Mouse (Mus musculus) spleen, adult 12 weeks (tissue): Measurements from ENCODE around the gene Dusp6.
A peak's percentile ranks its signal among the peaks of the same experiment; 100 is the strongest.
"Not testable (repeated sequence)": the region's sequence is repeated elsewhere in the genome, so short reads cannot be mapped to it uniquely, and the experiment has no call there.

Experiments used
- DNase-seq: peaks from one replicate; pipeline ENCODE4 v3.0.0; 2022; ENCODE audit warnings: low spot score

Dusp6 gene

DNA sequence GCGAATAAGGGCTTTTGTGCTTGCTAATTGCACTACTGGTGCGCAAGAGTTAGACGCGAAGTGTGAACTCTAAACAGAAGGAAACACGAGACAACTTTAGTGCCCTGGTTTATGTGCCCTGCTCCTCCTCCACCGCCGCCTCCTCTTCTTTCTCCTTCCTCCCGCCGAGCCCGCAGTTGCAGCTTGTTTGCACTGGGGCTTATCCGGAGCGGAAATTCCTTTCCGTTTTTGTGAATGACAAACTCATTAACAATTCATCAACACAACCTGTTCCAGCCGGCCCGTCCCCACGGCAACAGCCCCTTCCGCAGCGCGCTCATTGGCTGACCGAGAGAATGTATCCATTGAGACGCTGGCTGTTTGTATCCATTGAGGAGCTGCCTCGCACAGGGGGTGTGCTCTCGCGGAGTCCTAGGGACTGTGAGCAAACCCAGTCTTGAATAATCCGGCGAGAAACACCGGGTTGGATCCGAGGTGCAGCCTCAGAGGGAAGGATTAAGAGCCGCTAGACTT, at the start of gene Dusp6:
Gene Dusp6, plus strand, starts transcription at position 365 of the 513 bp plus-strand sequence.
- peak; percentile 75 for DNase-seq

DNA sequence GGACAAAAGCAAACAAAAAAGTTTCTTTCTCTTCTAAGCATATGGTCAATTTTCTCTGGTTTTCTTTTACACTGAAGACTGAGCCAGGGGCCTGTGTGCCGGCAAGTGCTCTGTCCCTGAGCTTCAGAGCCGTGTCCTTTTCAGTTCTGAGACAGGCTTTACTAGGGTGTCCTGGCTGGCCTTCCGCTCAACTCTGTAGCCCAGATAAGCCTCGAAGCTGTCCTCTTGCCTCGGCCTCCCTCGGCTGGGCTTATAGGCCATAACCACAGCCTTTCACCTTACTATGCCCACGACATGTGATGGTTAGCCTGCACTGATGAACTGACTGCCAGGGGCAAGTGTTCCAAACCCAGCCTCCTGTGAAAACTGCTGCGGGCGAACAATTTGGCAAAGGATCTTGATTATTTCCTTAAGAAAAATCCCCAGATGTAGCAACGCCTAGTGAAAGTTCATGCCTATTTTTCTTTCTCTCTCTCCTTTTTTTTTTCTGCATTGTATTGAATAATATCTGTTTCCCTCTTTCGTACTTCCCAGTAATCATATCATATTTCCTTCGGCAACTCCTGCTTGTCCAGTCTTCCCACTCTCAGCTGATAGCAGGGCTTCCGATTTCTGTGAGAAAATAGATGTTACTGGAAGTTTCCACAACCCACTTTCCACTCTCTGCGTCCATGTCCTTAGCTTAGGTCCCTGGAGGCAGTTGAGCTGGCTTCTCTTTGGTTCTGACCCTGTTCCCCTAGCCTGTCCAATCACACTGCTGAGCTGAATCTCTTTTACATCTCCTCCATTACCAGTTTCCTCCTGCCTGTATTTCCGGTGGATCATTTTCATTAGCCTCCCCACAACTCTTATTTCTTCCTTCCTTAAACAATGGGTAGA, 48.4 kb upstream of the Dusp6 start:
- no peak for DNase-seq

DNA sequence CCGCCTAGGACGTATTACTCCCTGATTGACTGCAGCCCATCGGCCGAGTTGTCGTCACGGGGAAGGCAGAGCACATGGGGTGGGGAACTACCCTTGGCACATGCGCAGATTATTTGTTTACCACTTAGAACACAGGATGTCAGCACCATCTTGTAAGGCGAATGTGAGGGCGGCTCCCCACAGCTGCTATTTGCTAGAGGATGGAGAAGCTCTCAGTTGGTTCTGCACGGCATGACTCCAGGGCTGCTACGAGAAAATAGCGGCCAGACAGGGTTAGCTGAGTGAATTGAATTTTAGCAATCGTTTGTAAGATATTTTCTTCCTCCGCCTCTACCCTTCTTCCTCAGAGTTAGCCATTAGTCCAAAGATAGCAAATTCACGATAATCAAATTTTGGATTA, 46.5 kb upstream of the Dusp6 start:
- not testable (repeated sequence) for DNase-seq

DNA sequence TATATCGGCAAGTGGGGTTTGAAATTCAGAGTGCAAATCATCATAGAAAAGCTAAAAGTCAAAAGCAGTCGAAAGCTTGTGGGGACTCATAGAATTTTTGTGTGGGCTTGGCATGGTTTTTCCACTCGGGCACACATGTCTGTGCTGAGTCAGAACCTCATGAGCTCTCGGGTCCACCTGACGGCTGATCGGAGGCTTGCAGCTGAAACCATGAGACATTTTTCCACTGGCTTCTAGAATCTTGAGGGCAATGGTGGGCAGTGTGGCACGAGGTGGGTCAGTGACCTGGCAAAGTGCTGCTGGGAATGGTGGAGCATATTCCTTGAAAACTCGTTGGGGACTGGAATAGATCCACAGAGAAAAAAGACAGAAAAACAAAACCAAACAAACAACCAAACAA, 41.5 kb upstream of the Dusp6 start:
- no peak for DNase-seq

DNA sequence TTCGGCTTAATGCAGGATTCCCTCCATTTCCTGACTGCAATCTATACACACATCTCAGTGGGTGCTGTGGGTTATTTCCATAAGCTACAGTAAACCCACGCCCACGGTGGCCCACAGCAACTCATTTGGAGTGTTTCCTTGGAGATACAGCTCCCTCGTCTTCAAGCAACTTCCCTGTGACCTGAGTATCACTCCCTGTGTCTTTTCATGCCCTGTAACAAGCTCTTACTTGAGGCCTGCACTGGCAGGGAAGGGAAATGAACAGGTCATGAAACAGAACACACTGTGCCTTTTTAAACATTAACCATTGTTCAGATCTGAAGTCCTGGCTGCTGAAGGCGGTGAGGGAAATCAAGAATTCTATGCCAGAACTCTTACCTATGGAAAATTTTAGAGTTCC, 40.3 kb upstream of the Dusp6 start:
- no peak for DNase-seq

DNA sequence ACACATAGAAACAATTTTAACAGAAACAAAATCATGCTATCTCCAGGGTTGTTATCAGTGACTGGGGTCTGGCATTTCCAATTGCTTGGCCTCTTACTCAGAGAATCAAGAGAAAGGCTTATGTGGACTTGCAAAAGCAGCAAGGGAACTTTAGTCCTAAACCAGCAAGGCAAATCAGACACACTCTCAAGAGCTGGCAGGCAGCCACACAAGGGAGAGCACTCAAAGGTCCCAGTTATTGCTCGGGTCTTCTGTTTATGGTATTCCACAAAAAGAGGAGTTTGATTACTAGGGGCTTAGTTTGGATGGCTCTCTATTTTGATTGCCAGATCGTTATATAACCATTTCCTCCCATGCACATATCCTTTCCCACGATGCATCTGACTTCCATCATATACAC, 38.8 kb upstream of the Dusp6 start:
- no peak for DNase-seq

DNA sequence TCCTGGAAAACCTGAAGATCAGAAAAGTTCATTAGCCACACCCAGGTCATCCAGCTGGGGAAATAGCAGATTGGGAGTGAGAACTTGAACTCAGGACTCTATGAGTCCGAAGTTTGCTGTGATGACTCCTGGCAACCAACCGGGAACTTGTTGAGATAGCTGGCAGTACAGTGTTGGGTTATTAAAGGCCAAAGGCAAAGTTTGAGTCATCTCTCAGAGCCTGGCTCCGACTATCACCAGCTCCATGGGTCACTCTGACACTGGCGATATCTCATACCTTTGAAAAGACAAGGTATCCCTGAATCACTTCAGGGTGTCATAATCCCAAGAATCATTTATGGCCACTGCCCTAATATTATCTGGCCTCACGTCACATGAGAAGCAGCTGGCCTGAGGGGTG, 36.2 kb upstream of the Dusp6 start:
- DNase-seq = no peak

DNA sequence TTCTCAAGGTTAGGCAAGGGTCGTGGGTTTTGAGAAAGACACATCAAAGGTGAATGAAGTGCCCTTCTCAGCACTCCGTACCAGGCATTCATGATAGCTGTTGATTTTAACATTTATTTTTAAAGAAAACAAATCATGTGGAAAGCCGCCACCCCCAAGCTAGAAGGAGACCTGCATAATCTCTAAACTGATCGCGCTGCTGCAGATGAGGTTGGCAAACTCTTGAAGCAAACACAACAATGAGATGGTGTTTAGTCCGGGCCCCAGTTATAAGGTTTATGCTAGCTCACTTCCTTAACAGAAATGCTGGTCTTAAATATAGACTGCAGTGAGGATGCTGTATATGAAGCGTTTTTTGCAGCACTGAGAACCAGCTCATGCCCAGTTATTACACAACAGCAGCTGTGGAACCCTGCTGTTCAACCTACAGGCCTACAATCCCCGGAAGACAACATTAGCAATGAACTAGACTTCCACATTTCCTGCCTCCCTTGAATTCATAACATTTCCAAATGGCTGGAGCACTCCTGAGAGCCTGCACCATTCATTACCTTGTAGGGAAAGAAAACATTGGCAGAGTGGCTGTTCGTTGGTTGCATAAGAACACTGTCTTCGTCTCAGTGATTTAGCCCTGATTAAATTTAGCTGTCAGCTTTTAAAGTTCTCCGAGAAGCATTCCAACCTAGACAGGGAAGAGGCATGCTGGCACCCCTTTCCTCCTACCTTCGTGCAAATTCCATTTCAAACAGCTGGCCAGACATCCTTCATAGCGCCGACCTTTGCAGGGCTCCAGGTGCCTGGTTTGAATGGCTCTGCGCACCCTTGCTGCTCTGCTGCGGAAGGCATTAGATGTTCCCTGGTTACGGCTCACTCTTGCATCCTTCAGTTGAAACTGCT, 34.8 kb upstream of the Dusp6 start:
- DNase-seq = no peak

DNA sequence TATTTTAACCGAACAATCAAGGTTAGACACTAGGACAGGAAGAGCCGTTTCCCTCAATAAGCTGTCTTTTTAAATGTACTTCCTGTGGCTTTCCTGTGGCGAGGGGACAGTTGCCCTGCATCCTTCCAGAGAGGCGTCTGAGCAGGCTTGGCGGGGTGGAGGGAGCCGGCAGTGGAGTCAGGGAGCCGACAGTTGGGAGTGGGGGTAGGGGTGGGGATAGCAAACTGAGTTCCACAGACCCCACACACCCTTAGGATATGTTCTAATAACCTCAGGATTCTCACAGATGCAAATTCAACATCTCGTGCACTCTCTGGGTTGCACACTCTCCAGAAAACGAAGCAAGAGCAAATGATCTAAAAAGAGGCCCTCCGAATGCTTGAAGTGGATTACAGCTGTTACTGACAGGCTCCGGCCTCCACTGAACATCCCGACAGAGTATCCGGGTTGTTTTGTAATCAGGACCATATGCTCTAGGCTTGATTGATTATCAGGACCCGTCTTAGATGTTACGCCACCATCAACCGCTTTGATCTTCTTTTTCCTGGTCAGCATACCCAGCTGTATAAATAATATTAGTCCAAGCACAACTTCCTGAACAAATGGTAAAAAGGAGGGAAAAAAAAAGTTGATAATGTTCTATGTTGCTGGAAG, 33.9 kb upstream of the Dusp6 start:
- no peak for DNase-seq

DNA sequence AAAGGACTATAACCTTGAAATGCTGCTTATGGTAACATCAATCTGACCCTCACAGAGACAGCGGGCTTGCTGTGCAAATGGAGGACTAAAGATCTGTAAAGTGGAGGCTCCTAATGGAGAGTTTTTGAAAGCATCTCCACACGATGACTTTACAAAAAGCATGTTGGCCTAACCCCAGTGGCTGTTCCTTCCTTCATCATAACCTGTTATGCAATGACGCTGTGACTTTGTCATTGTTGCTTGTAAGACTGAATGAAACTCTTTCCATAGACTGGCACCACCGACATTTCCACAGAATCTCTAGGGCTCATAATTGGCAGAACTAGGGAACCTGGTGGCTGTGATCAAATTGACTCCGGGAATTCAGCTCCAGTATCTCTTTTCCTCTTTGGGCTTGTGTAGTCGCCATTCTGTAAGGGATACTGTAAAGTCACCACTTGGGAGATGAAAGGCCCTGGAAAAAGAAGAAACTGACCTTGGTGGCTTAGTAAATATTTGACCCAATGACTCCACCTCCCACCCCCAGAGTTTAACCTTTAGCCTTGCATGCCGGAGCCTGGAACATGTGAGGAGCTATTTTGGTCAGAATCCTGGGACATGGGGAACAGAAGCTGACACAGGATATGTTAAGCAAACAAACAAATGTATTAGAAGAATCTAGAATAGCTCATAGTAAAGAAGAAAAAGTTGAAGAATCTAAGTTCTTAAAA, 30.4 kb upstream of the Dusp6 start:
- DNase-seq = no peak

DNA sequence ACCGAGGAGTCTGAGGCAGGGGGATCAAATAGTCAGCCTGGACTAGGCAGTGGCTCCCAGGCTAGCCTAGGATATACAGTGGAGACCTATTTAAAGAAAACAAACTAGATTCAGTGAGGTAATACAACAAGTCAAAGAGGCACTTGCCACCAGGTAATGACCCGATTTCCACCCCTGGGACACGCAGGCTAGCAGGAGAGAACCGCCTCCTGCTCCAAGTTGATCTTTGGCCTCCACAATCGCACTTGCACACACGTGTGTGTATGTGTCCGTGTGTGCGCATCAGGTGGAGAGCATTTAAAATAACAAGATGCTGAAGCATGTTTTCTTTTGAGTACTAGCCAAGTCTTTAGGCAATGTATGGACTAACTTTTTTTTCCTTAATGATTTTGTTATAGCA, 28.7 kb upstream of the Dusp6 start:
- no peak for DNase-seq

DNA sequence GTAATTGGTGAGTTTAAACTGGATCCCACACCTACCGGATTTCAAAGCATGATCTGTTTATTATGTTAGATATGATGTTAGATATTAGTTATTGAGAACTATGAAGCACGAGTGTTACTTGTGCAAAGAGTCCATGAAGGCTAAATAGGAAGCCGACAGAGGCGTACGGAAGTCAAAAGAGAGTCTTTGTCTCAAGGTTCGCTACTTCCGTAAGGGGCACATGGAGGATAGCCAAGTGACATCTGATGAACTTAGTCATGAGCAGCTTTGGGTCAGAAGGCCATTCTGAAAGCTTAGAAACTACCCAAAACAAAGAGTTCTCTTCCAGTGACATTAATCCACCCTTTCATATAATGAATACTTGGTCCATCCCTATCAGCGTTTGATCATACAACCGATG, 27.9 kb upstream of the Dusp6 start:
- DNase-seq = no peak

DNA sequence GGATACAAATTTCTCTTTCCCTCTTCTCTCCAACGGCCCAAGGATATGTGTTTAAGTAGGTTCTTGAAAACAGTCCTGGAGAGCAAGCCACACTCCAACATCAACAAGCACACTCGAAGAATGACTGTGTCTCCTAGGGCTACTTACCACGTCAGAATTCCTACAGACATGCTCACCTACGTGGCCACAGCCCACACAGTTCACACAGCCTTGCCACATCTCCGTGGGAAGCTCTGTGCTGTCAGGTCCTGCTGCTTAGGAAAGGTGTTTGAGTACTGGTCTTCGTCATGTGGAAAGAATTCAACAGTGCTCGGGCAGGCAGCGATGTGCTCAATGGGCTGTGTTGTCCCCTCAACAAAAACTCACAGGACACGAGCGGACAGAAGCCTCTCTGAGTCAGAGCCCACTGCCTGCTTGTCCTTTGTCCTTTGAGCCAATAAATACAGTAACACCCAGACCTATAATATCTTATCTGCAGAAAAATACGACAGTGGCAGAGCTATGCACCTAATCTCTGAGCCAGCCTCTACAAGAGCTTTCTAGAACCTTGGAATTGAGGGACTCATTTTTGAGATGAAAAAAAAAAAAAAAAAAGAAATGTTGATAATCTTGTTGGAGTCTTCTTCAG, 25.7 kb upstream of the Dusp6 start:
- DNase-seq = no peak

DNA sequence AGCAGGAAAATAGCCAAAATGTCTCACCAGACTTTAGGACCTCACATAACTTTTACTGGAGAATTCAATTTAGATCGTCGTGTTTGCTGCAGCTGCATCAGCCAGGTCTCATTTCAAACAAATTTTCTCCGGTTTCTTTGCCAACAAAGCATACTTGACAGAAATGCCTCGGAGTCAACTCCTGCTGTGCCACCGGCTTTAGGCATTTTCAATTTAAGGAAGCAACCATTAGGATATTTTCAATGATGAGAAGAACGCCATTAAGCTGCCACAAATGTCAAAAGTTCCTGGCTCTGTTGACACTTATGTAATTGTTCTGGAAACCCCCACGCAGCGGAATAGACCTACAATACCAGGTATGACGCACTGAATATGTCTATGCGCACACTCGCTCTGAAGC, 24.5 kb upstream of the Dusp6 start:
- DNase-seq = no peak

DNA sequence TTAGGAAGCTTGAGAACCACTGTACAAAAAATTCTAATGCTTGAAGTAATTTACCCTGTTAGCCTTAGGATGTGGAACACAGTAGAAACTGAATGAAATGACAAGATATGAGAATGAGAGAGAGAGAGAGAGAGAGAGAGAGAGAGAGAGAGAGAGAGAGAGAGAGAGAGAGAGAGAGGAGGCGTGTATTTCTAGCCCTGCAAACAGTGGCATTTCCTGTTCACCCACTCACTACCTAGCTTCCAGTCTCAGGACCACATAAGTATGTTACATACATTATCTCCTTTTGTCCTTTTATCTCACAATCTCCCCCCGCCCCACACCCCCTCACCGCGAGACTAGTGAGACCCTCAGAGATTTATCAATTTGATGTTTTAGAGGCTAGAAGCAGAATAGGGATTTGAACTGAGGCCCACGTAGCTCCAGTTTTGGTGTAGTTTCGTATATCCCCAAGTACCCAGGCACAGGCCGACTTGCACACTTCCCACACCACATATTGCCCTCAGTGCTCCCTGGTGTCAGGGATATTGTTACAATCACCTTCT, 21.7 kb upstream of the Dusp6 start:
- no peak for DNase-seq

DNA sequence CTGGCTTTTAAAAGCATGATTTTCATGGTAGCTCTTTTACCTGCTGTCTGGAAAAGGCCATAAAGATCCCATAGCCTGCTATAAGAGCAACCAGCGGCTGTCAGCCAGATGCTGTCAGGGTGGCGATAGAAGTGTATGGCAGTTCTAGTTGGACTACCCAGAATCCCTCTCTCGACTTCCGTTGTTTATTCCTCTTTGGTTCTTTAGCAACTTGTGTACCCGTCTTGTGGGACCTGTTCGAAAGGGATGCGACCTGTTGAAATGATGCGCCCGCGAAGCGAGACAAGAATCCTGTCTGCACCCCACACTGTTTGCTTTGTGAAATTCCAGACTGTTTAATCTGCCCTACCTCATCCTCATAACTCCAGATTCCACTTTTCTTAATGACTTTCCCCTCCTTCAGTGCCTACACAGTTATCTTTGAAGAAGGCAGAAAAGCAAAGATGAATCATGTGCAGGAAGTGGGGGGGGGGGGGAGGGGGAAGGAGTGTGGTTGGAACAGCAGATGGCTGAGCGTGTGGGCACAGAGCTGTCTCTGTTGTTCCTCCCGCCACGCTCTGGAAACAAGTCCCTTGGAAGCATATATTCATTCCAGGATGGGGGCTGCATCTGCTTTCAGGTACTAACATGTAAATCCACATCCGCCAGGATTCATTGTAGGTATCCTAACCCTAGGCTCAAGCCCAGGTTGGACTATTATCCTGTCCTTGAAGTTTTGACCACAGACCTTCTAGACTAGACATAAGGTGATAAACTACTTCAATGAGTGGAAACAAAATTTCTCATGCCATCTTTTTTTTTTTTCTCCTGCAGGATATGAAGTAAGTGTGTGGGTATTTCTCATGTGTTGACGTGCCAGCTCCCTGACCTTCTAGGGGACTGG, 21.0 kb upstream of the Dusp6 start:
- DNase-seq = peak; percentile 7

DNA sequence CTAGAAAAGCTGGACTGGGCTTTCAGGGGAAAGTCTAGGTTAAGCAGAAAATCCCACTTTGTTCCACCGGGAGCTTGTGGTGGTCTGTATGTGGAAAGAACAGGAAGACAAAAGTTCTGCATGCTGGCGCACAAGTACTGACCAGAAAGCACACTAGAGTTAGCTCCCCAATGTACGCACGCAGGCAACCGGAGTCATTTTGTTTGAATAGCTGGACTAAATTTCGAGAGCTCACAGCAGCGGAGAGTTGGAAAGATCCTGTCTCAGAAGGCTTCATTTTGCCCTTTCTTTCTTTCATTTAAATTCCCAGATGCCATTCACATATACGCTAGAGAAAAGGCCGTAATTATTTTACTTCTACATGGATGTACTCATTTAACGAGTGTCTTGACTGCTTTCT, 20.3 kb upstream of the Dusp6 start:
- no peak for DNase-seq

DNA sequence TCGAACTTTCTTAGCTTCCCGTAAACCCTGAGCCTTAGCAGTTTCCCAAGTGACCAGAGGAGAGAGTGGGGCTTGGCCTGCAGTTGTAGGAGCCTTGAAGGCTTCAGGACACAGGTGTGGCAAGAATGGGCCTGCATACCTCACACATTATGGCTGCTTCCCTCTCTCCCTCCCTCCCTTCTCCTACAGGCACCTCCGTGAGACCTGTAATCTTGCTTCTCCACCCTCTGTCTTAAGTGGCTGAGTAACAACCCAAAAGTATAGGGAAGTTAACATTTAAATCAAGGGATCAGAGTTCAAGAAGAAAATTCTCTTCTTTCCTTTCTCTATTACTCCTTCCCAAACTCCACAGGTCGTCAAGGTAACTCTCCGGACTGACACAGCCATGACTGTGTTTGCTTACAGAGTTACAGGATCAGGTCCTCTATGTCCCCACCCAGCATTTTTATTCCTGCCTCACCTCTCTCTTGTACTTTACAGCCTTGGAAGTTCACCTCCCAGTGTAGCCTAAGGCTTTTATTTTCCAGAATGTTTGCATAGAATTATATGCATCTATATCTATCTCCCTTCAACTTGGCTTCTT, 19.0 kb upstream of the Dusp6 start:
- DNase-seq = no peak

DNA sequence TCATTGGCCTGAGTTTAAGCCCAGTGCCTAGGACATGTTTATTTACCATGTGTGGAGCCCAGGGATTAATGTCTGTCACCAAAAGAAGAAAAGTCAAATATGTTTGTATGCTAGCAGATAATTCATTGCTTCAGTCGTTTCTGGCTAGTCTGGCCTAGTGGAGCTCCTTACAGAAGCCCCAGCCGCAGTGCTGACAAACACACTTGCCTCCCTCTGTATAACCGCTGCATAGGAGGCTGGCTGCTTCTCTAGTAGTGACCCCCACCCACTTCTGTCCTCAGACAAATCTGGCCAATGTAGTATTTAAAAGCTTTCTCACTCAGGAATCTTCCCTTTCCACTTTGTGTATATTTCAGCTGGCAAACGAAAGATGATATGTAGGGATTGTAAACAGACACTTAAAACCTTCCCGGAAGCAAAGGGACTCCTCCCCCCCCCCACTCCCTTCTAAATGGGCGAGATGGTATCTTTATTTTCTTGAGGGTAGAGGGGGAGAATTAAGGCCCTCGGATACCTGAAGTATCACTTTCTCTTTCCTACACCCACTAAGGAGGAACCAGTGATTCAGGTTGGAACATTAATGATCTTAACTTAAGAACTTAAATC, 18.3 kb upstream of the Dusp6 start:
- DNase-seq = no peak
